ENCODE assay signal across 8 mouse cellular contexts in the genomic region with DNA sequence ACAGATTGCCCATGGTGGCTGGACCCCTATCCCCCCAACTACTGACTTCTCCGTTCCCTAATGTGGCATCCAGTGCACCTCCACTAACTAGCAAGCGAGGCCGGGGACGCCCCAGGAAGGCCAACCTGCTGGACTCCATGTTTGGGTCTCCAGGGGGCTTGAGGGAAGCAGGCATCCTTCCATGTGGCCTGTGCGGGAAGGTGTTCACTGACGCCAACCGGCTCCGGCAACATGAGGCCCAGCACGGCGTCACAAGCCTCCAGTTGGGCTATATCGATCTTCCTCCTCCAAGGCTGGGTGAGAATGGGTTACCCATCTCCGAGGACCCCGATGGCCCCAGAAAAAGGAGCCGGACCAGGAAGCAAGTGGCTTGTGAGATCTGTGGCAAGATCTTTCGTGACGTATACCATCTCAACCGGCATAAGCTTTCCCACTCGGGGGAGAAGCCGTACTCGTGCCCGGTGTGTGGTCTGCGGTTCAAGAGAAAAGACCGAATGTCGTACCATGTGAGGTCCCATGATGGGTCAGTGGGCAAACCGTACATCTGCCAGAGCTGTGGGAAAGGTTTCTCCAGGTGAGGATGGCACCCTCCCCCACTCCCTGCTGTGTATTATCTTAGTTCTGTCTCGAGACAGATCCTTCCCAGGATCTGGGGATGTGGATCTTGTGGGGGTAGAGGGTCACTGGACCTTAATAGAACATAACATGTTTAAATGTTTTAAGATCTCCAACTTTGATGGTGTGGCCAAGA. TPM values are rescaled to one million over a fixed set of nuclear protein-coding genes. Genes with fewer than 3 reads are reported as not detected.
DNase-seq lines count a peak whose midpoint lies in the region; ATAC-seq lines count a peak whose summit lies in the region.

No protein-coding gene starts in this region.

- H3K4me3 ChIP-seq in lung, embryonic 16.5 days (ENCODE audit: low read length): peak overlapping the region; percentile 68
- H3K4me3 ChIP-seq in heart, embryonic 15.5 days: peak overlapping the region; percentile 77
- H3K4me3 ChIP-seq in limb, embryonic 13.5 days: peak overlapping the region; percentile 83

- no peak for ATAC-seq in lung, embryonic 16.5 days (ENCODE audit: low read depth)
- ATAC-seq in heart, embryonic 15.5 days (replicated peaks; ENCODE audit: insufficient number of reproducible peaks, insufficient read depth, low FRiP score, low read depth): no peak
- no peak for ATAC-seq in limb, embryonic 13.5 days (ENCODE audit: low FRiP score, low read depth)
- ATAC-seq in activated CD4-positive, CD25-positive, alpha-beta regulatory T cell, adult 4 months: no peak

- peaks cover 39% of the 10 kb centered on the region for H3K4me1 ChIP-seq in lung, embryonic 16.5 days (replicated peaks; ENCODE audit: control insufficient read depth, insufficient read depth, low read length)
- peaks cover 57% of the 10 kb centered on the region for H3K4me1 ChIP-seq in heart, embryonic 15.5 days (replicated peaks)
- peaks cover 49% of the 10 kb centered on the region for H3K4me1 ChIP-seq in limb, embryonic 13.5 days

- H3K36me3 ChIP-seq in lung, embryonic 16.5 days (ENCODE audit: control insufficient read depth, insufficient read depth, low read length): peaks cover 13% of the 10 kb centered on the region; the same call in 1 of the 2 replicates
- peaks cover 29% of the 10 kb centered on the region for H3K36me3 ChIP-seq in heart, embryonic 15.5 days
- peaks cover 36% of the 10 kb centered on the region for H3K36me3 ChIP-seq in limb, embryonic 13.5 days

- 2% methylated on average over 26 of the region's 26 CpGs for WGBS in lung, embryonic 16.5 days
- 2% methylated on average over 26 of the region's 26 CpGs for WGBS in heart, embryonic 15.5 days
- 2% methylated on average over 26 of the region's 26 CpGs for WGBS in limb, embryonic 13.5 days

- H3K27ac ChIP-seq in lung, embryonic 16.5 days (ENCODE audit: low read length): peak overlapping the region; percentile 100
- peak overlapping the region; percentile 99 for H3K27ac ChIP-seq in heart, embryonic 15.5 days
- H3K27ac ChIP-seq in limb, embryonic 13.5 days: peak overlapping the region; percentile 100

- no peak for DNase-seq in lung, adult 18-20 months
- peak; percentile 71 for DNase-seq in cerebellum, adult 9-10 months
- peak; percentile 66 for DNase-seq in neural tube, embryonic 10.5 days (ENCODE audit: extremely low spot score, low spot score)
- no peak for DNase-seq in frontal cortex, postnatal 25 days (ENCODE audit: low spot score in 2 of 2)

- H3K27me3 ChIP-seq in lung, embryonic 16.5 days (ENCODE audit: control insufficient read depth, insufficient read depth, low read depth, low read length): no peaks in the 10 kb centered on the region
- H3K27me3 ChIP-seq in heart, embryonic 15.5 days: no peaks in the 10 kb centered on the region
- no peaks in the 10 kb centered on the region for H3K27me3 ChIP-seq in limb, embryonic 13.5 days

- H3K9ac ChIP-seq in lung, embryonic 16.5 days (ENCODE audit: low read length): peak overlapping the region; percentile 99
- peak overlapping the region; percentile 99 for H3K9ac ChIP-seq in heart, embryonic 15.5 days
- H3K9ac ChIP-seq in limb, embryonic 13.5 days: peak overlapping the region; percentile 95

- peak overlapping the region; percentile 93 for H3K4me2 ChIP-seq in lung, embryonic 16.5 days (ENCODE audit: low read depth, low read length)
- H3K4me2 ChIP-seq in heart, embryonic 15.5 days: peak overlapping the region; percentile 85
- H3K4me2 ChIP-seq in limb, embryonic 13.5 days (replicated peaks): peak overlapping the region; percentile 100

- no peaks in the 10 kb centered on the region for H3K9me3 ChIP-seq in lung, embryonic 16.5 days (ENCODE audit: control insufficient read depth, low read length)
- no peaks in the 10 kb centered on the region for H3K9me3 ChIP-seq in heart, embryonic 15.5 days (replicated peaks)
- H3K9me3 ChIP-seq in limb, embryonic 13.5 days: no peaks in the 10 kb centered on the region

RNA-seq across cellular contexts. Expression of a gene that starts 2.8 kb away (rescaled TPM):
- polyA plus RNA-seq in lung, embryonic 16.5 days (2015; fragmentation: Nextera tagmentation; extraction: Ambion mirVana): 41.2 and 41.4 TPM in 2 replicates
- 20.0 and 32.0 TPM in 2 replicates for polyA plus RNA-seq in heart, embryonic 15.5 days (2015; fragmentation: Nextera tagmentation; extraction: Ambion mirVana)
- polyA plus RNA-seq in limb, embryonic 13.5 days (2015; fragmentation: Nextera tagmentation; extraction: Ambion mirVana): 45.5 and 48.7 TPM in 2 replicates
- 10 to 100 TPM; 13.3 to 15.6 TPM for polyA plus RNA-seq in activated CD4-positive, CD25-positive, alpha-beta regulatory T cell, adult 4 months (2017; shearing (Covaris generic))

RNA-seq across cellular contexts. Expression of a gene that starts 25.3 kb away (rescaled TPM):
- 232 TPM in 2 replicates for polyA plus RNA-seq in lung, embryonic 16.5 days (2015; fragmentation: Nextera tagmentation; extraction: Ambion mirVana)
- 142 and 159 TPM in 2 replicates for polyA plus RNA-seq in heart, embryonic 15.5 days (2015; fragmentation: Nextera tagmentation; extraction: Ambion mirVana)
- polyA plus RNA-seq in limb, embryonic 13.5 days (2015; fragmentation: Nextera tagmentation; extraction: Ambion mirVana): 226 and 231 TPM in 2 replicates
- 100 to 1,000 TPM; 166 to 178 TPM for polyA plus RNA-seq in activated CD4-positive, CD25-positive, alpha-beta regulatory T cell, adult 4 months (2017; shearing (Covaris generic))

RNA-seq across cellular contexts. Expression of a gene that starts 38.7 kb away (rescaled TPM):
- polyA plus RNA-seq in lung, embryonic 16.5 days (2015; fragmentation: Nextera tagmentation; extraction: Ambion mirVana): 11.8 and 12.0 TPM in 2 replicates
- polyA plus RNA-seq in heart, embryonic 15.5 days (2015; fragmentation: Nextera tagmentation; extraction: Ambion mirVana): 35.1 and 36.1 TPM in 2 replicates
- 15.7 and 17.2 TPM in 2 replicates for polyA plus RNA-seq in limb, embryonic 13.5 days (2015; fragmentation: Nextera tagmentation; extraction: Ambion mirVana)
- 10 to 100 TPM; 32.9 to 53.5 TPM for polyA plus RNA-seq in activated CD4-positive, CD25-positive, alpha-beta regulatory T cell, adult 4 months (2017; shearing (Covaris generic))

Comparison
In these comparisons a context has a peak if more than half of its experiments do, and no peak if none do; other contexts are left out.
1. DNase-seq: peak in cerebellum, adult 9-10 months (single experiment) and neural tube, embryonic 10.5 days (single experiment); none in lung, adult 18-20 months (0 of 2) and frontal cortex, postnatal 25 days (0 of 2).
2. Peak in every context shown above with its lines, with median percentiles within 50 percentile points of each other: H3K27ac ChIP-seq, H3K4me2 ChIP-seq, H3K4me3 ChIP-seq and H3K9ac ChIP-seq.